Mouse (Mus musculus): ENCODE results near the gene Abca12.

The Abca12 gene

GRCm38 (mm10) chr1:71414810-71415209, at the start of gene Abca12:
TSS of gene Abca12 (minus strand) at chr1:71414910.
- no peak for DNase-seq (ENCODE audit: low spot score in 2 of 2)

GRCm38 (mm10) chr1:71457961-71458360, 43.3 kb upstream of the Abca12 start:
- DNase-seq (ENCODE audit: low spot score in 2 of 2), result no peak

- DNase-seq (ENCODE audit: low spot score in 2 of 2), result no peak
Observed at GRCm38 (mm10) chr1:71447424-71447823, 32.7 kb upstream of the Abca12 start.

DNA sequence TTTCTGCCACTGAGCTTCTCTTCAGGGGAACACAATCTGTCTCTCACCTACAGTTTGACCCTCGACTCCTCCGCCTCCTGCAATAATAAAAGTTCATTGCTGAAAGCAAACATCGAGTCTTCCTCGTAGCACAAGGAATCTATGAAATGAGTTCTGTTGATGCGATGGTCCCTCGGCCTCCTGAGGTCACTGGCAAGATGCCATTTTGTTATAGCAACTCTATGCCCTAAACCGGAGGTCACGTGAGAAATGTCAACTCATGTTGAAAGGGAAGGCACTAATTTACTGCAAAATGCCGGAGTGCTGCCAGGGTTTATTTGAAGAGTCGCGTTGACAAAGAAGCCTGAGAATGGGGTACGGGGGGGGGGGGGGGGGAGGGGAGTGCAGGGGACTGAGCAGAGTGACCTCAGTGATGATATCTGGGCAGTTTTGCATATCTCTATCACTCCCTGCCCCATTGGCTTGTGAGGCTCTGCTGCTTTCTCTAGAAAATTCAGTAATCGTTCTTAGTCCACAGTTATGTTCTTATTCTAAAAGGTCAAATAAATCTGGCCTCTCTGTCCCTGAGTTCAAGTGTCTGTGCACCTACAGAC, 7.1 kb upstream of the Abca12 start:
- DNase-seq (ENCODE audit: low spot score in 2 of 2), result no peak

GRCm38 (mm10) chr1:71418467-71418866, 3.8 kb upstream of the Abca12 start:
- no peak for DNase-seq (ENCODE audit: low spot score in 2 of 2)

DNA sequence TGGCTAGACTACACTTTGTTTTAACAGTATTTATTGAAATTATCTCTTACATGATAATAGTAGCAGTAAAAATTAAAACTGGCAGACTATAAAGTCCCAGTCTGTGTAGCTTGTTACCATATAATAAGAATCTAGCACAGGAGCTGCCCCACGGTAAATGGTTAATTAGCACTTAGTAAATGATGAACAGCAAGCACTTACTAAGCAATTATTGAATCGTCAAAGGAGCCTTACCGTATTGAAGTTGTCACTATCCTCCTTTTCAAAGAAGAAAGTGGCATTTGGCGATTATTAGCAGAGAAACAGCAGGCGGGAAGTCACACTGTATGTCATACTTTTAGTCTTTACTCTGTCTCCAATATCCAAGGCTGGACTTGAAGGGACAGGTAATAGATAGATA, 3.2 kb upstream of the Abca12 start:
- no peak for DNase-seq (ENCODE audit: low spot score in 2 of 2)

DNA sequence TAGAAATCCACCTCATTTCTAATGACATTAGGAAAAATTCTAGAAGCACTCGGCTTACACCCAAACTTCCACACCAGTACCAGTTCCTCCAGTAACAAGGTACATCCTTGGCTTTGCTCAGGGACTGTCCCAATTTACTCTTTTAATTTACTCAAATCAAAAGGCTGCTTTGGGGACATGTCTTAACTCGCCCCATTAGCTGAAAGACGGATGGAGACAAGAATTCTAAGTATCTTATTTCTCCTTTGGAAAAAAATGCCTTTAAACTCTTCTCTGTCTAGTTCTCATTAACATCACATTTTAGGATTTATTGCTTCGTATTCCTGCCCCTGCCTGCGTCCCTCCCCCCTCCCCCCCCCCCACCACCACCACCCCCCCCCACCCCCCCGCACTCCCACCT, 626 bp downstream of the Abca12 start:
- DNase-seq (ENCODE audit: low spot score in 2 of 2), result no peak

DNA sequence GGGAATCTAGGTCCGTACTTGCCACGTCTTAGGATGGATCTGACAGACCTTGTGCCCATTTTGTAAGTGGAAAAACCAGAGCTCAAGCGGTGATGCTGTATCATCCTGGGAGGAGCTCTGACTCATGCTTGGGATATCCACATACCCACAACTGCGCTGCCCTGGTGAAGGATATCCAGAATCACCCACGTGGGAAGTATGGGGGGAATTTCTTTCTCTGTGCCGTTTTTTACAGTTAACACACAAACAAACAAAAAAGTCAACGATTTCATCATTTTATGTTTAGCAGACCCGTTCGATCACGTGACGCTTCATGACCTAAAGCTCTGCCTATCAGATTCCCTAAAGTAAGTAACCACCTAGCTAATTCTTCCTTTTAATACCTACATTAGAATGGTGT, 1.6 kb downstream of the Abca12 start:
- no peak for DNase-seq (ENCODE audit: low spot score in 2 of 2)

DNA sequence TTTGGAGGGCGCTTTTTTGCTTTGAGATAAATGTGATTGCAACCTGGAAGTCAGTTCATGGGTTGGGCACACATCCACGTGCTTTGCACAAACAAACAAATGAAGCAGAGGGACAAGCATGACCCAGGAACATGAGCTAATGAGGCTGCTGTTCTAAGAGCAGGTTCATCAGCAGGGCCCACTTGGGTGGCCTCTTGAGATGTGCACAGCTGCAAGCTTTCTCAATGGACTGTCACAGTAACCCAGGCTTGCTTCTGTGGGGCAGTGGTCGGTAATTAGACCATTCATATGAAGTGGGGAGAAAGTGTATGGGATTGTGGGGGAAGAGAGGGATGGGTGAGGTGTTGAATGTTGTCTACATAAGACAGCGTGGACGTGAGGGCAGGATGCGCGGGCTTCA, 7.0 kb downstream of the Abca12 start:
- no peak for DNase-seq (ENCODE audit: low spot score in 2 of 2)

DNA sequence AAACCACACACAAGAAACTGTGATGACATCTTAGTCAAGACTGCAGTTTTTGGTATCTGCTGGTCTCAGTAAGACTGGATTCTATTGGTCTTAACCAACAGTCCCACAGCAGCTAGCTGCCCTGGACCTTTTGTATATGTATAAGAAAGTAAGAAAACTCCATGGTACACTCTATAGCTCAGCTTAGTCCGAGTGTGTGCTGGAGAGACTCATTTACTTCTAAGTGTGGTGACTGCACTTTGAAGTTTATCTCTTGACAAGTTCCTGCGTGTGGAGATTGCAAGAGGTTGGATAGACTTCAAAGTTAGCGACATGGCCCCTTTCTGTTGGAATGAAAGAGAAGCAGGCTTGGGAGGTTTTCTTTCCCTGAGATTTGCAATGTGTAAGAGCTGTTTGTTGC, 17.1 kb downstream of the Abca12 start:
- no peak for DNase-seq (ENCODE audit: low spot score in 2 of 2)

DNA sequence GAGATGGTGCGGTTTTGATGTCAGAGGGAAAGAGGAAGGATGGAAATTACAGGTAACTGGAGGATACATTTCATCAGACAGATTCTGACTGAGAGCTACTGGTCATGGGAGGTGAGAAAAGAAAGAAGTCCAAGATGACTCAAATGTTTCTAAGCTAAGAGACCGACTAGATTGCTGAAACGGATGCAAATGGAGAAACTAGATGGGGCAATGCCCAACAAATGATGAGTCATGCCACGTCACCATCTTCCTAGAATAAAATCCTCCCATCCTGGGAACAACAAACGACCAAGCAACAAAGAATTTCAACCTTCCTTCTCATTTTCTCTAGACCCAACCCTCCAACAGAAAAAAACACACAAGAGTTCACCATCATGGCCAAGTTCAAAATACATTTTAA, 18.6 kb downstream of the Abca12 start:
- DNase-seq (ENCODE audit: low spot score in 2 of 2), result no peak

DNA sequence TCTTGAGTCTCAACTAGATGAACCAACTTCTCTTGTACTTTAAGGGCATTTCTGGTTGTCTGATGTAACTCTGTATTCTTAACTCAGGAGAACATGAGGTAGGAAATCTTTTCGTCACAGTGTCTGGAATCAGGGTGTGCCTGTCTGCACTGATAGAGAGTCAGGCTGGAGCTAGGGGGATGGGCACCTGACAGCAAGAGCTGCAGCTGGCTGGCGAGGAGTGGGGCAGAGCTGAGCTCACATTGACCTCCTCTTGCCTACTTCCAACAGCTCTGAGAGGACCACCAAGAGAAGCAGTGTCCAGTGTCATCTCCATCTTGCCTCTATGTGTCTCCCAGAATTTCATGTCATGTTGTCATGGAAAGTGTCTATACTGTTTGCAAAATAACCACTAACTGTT, 20.5 kb downstream of the Abca12 start:
- no peak for DNase-seq (ENCODE audit: low spot score in 2 of 2)

- no peak for DNase-seq (ENCODE audit: low spot score in 2 of 2)
Observed at GRCm38 (mm10) chr1:71393489-71393888, 21.2 kb downstream of the Abca12 start.

DNA sequence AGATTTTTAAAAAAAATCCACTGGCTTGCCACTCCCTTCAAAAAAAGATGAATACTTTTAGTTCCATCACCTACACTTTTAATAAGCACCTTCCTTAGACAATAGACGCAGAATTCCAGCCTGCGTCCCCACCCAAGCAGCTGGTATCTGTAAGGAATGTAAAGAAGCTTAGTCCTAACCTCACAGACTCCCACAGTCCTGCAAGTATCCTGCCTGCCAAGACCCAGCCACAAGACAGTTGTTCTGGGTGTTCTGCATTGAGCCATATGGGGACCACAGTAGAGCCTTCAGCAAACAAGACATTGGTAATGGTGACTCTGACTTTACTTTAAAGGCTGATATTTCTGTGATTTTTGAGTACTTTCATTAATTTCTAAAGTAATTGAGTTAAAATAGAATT, 22.2 kb downstream of the Abca12 start:
- DNase-seq (ENCODE audit: low spot score in 2 of 2), result no peak

GRCm38 (mm10) chr1:71386593-71386992, 28.1 kb downstream of the Abca12 start:
- no peak for DNase-seq (ENCODE audit: low spot score in 2 of 2)

GRCm38 (mm10) chr1:71384098-71384497, 30.6 kb downstream of the Abca12 start:
- DNase-seq (ENCODE audit: low spot score in 2 of 2), result no peak

DNA sequence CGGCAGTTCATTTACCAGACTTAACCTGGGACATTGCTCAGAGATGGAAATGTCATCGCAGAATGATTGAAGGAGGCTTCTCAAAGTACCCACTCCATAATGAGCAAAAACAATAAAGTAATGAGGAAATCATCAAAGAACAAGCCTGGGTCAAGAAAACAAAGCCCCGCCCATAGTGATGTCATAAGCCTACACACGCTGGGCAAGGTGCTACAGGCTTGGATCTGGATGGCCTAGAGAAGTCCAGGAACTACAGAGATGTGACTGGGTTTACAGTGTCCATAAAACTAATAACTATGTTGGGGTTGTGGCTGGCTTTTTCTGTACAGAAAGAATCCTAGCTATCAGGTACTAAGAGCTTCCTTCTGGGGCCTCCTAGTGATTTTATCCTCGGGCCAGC, 41.6 kb downstream of the Abca12 start:
- no peak for DNase-seq (ENCODE audit: low spot score in 2 of 2)

DNA sequence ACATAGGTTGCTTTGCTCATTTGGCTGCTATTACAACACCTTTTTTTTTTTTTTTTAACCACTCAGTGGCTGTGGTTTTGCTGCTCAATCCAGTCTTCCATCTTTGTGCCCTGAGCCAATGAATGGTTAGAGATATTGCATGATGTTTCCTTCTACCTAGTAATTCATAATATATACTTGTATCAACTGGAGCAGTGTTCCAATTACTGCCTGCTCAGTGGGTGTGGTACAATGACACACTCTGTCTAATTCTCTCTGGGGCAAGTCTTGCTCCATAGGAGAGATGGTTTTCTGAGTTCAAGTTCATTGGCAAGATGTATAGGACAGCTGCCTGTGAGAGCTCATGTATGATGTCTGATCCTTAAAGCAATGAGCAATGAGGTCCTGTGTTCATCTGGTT, 44.4 kb downstream of the Abca12 start:
- DNase-seq (ENCODE audit: low spot score in 2 of 2), result no peak

- DNase-seq (ENCODE audit: low spot score in 2 of 2), result no peak
Observed at GRCm38 (mm10) chr1:71367770-71368169, 46.9 kb downstream of the Abca12 start.

DNA sequence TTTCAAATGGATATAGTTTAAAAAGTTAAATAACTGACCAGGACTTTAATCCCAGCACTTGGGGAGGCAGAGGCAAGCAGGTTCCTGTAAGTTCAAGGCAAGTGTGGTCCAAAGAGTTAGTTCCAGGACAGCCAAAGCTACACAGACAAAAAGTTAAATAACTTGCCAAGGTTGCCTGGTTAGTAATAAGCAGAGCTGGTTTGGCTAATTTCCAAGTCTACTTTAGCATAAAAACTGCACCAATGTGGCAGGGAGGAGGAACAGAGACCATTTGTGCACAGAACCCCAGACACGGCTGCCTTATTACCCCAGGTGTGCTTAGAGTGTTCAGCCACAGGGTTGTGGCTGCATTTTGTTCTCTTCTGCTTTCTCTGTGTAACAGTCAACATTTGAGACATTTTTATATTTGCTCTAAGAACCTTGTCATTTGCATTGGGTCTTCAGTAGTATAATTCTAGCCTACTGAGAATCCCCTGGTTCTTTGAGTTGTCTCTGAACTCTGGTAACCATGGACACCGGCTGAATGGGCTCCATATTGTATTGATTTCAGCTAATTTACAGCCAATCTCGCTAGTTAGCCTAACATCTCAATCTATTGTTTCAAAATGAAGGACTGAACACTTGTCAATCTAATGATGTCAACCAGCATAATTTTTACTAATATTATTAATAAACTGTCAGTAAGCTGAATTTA, 71.7 kb downstream of the Abca12 start:
- DNase-seq (ENCODE audit: low spot score in 2 of 2), result no peak

DNA sequence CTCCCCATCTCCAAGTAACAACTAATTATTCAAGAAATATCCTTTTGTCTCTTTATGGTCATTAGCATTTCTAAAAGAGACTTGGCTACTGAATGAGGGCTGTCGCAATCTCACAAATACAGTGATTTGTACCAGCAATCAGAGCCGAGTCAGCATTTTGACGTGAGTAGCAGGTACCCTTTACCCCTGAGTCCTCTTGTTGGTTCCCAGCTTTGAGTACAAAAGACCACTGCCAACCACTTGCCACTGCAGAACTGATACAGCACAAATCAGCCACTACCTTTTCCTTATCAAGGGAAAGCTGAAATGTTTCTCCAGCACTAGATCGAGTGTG, 72.5 kb downstream of the Abca12 start:
- DNase-seq (ENCODE audit: low spot score in 2 of 2), result no peak

GRCm38 (mm10) chr1:71341370-71342260, 73.1 kb downstream of the Abca12 start:
- no peak for DNase-seq (ENCODE audit: low spot score in 2 of 2)

Measured in spleen, postnatal 14 days (tissue).